Comparison of ENCODE assay signal across 9 mouse cellular contexts in genomic region chr17:35914975-35915374, GRCm38 (mm10). TPM values are rescaled to one million over a fixed set of nuclear protein-coding genes. Genes with fewer than 3 reads are reported as not detected.
DNase-seq lines count a peak whose midpoint lies in the region; ATAC-seq lines count a peak whose summit lies in the region.
"Had no signal": no experiment of that assay in that cellular context is flagged by ENCODE, and none has a peak within 500 bp of the region (broad histone marks: within the 10 kb centered on the region; RNA-seq: fewer than 3 reads in every experiment).

No protein-coding gene starts in this region.

- H3K27ac ChIP-seq in kidney, embryonic 14.5 days (ENCODE audit: low read depth, low read length): no peak overlapping the region
- no peak overlapping the region for H3K27ac ChIP-seq in midbrain, embryonic 16.5 days (ENCODE audit: low read length)

- ATAC-seq in kidney, embryonic 14.5 days (ENCODE audit: low FRiP score, low TSS enrichment): no peak
- no peak for ATAC-seq in midbrain, embryonic 16.5 days
- no peak for ATAC-seq in granulocyte monocyte progenitor cell, adult 5-6 weeks (replicated peaks; ENCODE audit: poor library complexity, severe bottlenecking)

- H3K36me3 ChIP-seq in kidney, embryonic 14.5 days (ENCODE audit: control insufficient read depth, insufficient read depth, low read length): peaks cover 35% of the 10 kb centered on the region
- no peaks in the 10 kb centered on the region for H3K36me3 ChIP-seq in midbrain, embryonic 16.5 days (ENCODE audit: control insufficient read depth, insufficient read depth, low read length)

- peak overlapping the region; percentile 85; the same call in 1 of the 2 replicates for H3K4me3 ChIP-seq in kidney, embryonic 14.5 days (ENCODE audit: low read length)
- peak overlapping the region; percentile 66; the same call in 1 of the 2 replicates for H3K4me3 ChIP-seq in midbrain, embryonic 16.5 days (ENCODE audit: low read depth, low read length)

- H3K27me3 ChIP-seq in kidney, embryonic 14.5 days (ENCODE audit: control insufficient read depth, insufficient read depth, low read length): no peaks in the 10 kb centered on the region
- no peaks in the 10 kb centered on the region for H3K27me3 ChIP-seq in midbrain, embryonic 16.5 days (ENCODE audit: control insufficient read depth, insufficient read depth, low read depth, low read length)

- no peaks in the 10 kb centered on the region for H3K9me3 ChIP-seq in kidney, embryonic 14.5 days (ENCODE audit: control insufficient read depth, low read length)
- H3K9me3 ChIP-seq in midbrain, embryonic 16.5 days (replicated peaks; ENCODE audit: control insufficient read depth, low read length, poor library complexity, severe bottlenecking): no peaks in the 10 kb centered on the region

- DNase-seq in kidney, postnatal 36 days: no peak
- peak; percentile 37 for DNase-seq in NIH3T3 (ENCODE audit: low read depth)
- peak; percentile 38 for DNase-seq in induced T-regulatory cell, adult 2 months (ENCODE audit: low read depth)
- no peak for DNase-seq in left cerebral cortex, postnatal 25 days (ENCODE audit: low spot score in 2 of 2)
- DNase-seq in spleen, postnatal 36 days (ENCODE audit: low spot score in 2 of 2): no peak
- DNase-seq: thymus, postnatal 4 days had no signal

- 80% methylated on average over 6 of the region's 6 CpGs for WGBS in kidney, embryonic 14.5 days
- 85% methylated on average over 6 of the region's 6 CpGs for WGBS in midbrain, embryonic 16.5 days

- peaks cover 9% of the 10 kb centered on the region for H3K4me1 ChIP-seq in kidney, embryonic 14.5 days (ENCODE audit: control insufficient read depth, insufficient read depth, low read length)
- peaks cover 15% of the 10 kb centered on the region for H3K4me1 ChIP-seq in midbrain, embryonic 16.5 days (ENCODE audit: control insufficient read depth, insufficient read depth, low read length)

- intact Hi-C loops in left cerebral cortex, postnatal 25 days (cut with DNase I): loop anchor here (5.0 kb wide), 1 partner anchor 78 kb away; the partner anchor contains the start of gene Tubb5

- peak overlapping the region; percentile 73 for H3K4me2 ChIP-seq in kidney, embryonic 14.5 days (replicated peaks; ENCODE audit: low read depth, low read length)
- no peak overlapping the region; the same call in 1 of the 2 replicates for H3K4me2 ChIP-seq in midbrain, embryonic 16.5 days (ENCODE audit: low read length)

- no peak overlapping the region; the same call in 1 of the 2 replicates for H3K9ac ChIP-seq in kidney, embryonic 14.5 days (ENCODE audit: low read depth, low read length)
- H3K9ac ChIP-seq in midbrain, embryonic 16.5 days (ENCODE audit: low read depth, low read length): no peak overlapping the region

RNA-seq across cellular contexts. Expression of gene Mrps18b, which starts 1.2 kb away (rescaled TPM):
- 79.0 and 101 TPM in 2 replicates for polyA plus RNA-seq in kidney, embryonic 14.5 days (2014; fragmentation: Nextera tagmentation; extraction: Ambion mirVana)
- polyA plus RNA-seq in midbrain, embryonic 16.5 days (2015; fragmentation: Nextera tagmentation; extraction: Ambion mirVana): 46.9 and 54.4 TPM in 2 replicates
- 100 and 151 TPM in 2 replicates for total RNA-seq in granulocyte monocyte progenitor cell, adult 5-6 weeks (2014; fragmentation: Nextera tagmentation)
- total RNA-seq in granulocyte monocyte progenitor cell, adult 5-6 weeks (2017): 62.6 and 72.8 TPM in 2 replicates
- total RNA-seq in left cerebral cortex, postnatal 25 days (2021): 10 to 100 TPM; 35.3 to 40.1 TPM

RNA-seq across cellular contexts. Expression of gene Ppp1r10, which starts 1.3 kb away (rescaled TPM):
- polyA plus RNA-seq in kidney, embryonic 14.5 days (2014; fragmentation: Nextera tagmentation; extraction: Ambion mirVana): 30.6 and 44.7 TPM in 2 replicates
- 38.9 and 43.0 TPM in 2 replicates for polyA plus RNA-seq in midbrain, embryonic 16.5 days (2015; fragmentation: Nextera tagmentation; extraction: Ambion mirVana)
- total RNA-seq in granulocyte monocyte progenitor cell, adult 5-6 weeks (2014; fragmentation: Nextera tagmentation): 78.2 and 83.9 TPM in 2 replicates
- total RNA-seq in granulocyte monocyte progenitor cell, adult 5-6 weeks (2017): 79.2 and 87.5 TPM in 2 replicates
- total RNA-seq in left cerebral cortex, postnatal 25 days (2021): 10 to 100 TPM; 70.2 to 76.0 TPM

RNA-seq across cellular contexts. Expression of gene Atat1, which starts 5.1 kb away (rescaled TPM):
- polyA plus RNA-seq in kidney, embryonic 14.5 days (2014; fragmentation: Nextera tagmentation; extraction: Ambion mirVana): 76.5 and 92.2 TPM in 2 replicates
- polyA plus RNA-seq in midbrain, embryonic 16.5 days (2015; fragmentation: Nextera tagmentation; extraction: Ambion mirVana): 455 and 465 TPM in 2 replicates
- 17.8 and 25.6 TPM in 2 replicates for total RNA-seq in granulocyte monocyte progenitor cell, adult 5-6 weeks (2014; fragmentation: Nextera tagmentation)
- total RNA-seq in granulocyte monocyte progenitor cell, adult 5-6 weeks (2017): 5.4 and 8.0 TPM in 2 replicates
- 10 to 100 TPM; 53.0 to 56.1 TPM for total RNA-seq in left cerebral cortex, postnatal 25 days (2021)

RNA-seq across cellular contexts. Expression of gene 2310061I04Rik, which starts 17.7 kb away (rescaled TPM):
- 36.2 and 41.5 TPM in 2 replicates for polyA plus RNA-seq in kidney, embryonic 14.5 days (2014; fragmentation: Nextera tagmentation; extraction: Ambion mirVana)
- 63.9 and 76.4 TPM in 2 replicates for polyA plus RNA-seq in midbrain, embryonic 16.5 days (2015; fragmentation: Nextera tagmentation; extraction: Ambion mirVana)
- 97.8 and 112 TPM in 2 replicates for total RNA-seq in granulocyte monocyte progenitor cell, adult 5-6 weeks (2014; fragmentation: Nextera tagmentation)
- total RNA-seq in granulocyte monocyte progenitor cell, adult 5-6 weeks (2017): 6.2 and 8.4 TPM in 2 replicates
- total RNA-seq in left cerebral cortex, postnatal 25 days (2021): 10 to 100 TPM; 55.4 to 59.6 TPM

RNA-seq across cellular contexts. Expression of gene Dhx16, which starts 35.4 kb away (rescaled TPM):
- 37.8 and 50.0 TPM in 2 replicates for polyA plus RNA-seq in kidney, embryonic 14.5 days (2014; fragmentation: Nextera tagmentation; extraction: Ambion mirVana)
- polyA plus RNA-seq in midbrain, embryonic 16.5 days (2015; fragmentation: Nextera tagmentation; extraction: Ambion mirVana): 28.4 and 30.5 TPM in 2 replicates
- 79.2 and 111 TPM in 2 replicates for total RNA-seq in granulocyte monocyte progenitor cell, adult 5-6 weeks (2014; fragmentation: Nextera tagmentation)
- 44.3 and 57.8 TPM in 2 replicates for total RNA-seq in granulocyte monocyte progenitor cell, adult 5-6 weeks (2017)
- total RNA-seq in left cerebral cortex, postnatal 25 days (2021): 10 to 100 TPM; 29.5 to 32.4 TPM

Comparison
In these comparisons a context has a peak if more than half of its experiments do, and no peak if none do; other contexts are left out.
1. DNase-seq: peak in NIH3T3 (single experiment) and induced T-regulatory cell, adult 2 months (single experiment); none in kidney, postnatal 36 days (0 of 2), left cerebral cortex, postnatal 25 days (0 of 2) and spleen, postnatal 36 days (0 of 2).